Mouse (Mus musculus): ENCODE measurements around the gene Naa38.
A peak's percentile ranks its signal among the peaks of the same experiment; 100 is the strongest.

The Naa38 gene

DNA sequence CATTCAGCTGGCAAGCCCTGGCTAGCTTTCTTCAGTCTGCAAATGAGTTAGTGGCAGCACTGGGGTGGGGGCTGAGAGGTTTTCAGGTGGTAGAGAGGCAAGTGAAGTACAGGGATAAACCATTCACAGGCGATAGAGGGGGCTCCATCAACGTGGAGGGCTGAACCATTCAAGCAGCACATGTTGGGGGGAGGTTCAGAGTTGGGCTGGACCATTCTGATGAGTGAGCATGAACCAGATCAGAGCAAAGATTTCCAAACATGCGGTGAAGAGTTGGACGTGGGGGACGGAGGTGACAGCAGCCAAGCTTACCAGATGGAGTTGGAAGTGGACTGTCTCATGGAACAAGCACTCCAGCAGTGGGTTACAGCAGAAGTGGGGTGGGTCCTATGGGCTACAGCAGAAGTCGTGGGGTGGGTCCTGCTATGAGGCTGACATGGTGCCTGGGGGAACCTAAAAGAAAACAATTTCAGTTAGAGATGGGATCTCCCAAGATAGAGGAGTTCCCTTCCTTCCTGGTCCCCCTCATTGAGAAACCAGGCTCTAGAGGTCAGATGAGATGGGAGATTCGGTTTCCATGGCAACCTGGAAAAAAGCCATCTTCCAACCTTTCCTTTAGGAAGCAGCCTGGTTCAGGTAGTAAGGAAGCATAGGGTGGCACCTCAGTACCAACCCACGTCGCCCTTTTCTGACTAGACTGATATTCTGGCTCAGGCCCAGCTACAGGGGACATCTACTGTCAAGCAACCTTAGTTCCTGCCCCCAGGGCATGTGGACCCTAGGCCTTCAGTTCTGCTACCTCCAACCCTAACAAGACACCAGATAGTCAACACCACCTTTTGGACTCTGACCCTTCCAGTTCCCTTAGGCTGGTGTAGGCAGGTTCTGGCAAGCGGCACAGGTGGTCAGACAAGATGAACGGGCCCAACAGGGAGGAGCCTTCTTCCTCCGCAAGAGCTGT lies 18.2 kb downstream of the Naa38 start, which contains the start of gene Kdm6b:
Gene Kdm6b, minus strand, starts transcription at position 455 of the 961 bp plus-strand sequence.
- no peak for DNase-seq (ENCODE audit: extremely low read depth, low read depth)

GRCm38 (mm10) chr11:69414421-69415326 lies 19.4 kb downstream of the Naa38 start:
- DNase-seq (ENCODE audit: extremely low read depth, low read depth), result no peak

DNA sequence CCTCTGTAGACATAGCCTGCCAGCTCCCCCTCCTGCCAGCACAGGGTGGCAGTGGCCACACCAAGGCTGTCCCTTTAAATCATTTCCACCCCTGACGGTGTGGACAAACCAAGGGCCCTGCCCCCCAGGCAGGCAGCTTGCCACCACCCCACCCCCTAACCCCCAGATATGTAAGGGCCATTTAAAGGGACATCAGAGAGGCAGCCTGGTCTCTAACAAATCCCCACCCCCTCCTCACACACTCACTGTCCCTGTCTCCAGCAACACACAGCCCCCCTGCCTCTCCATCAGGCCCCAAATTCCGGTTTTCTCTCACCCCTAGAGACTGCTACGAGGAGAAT lies 20.0 kb downstream of the Naa38 start:
- no peak for DNase-seq (ENCODE audit: extremely low read depth, low read depth)

DNA sequence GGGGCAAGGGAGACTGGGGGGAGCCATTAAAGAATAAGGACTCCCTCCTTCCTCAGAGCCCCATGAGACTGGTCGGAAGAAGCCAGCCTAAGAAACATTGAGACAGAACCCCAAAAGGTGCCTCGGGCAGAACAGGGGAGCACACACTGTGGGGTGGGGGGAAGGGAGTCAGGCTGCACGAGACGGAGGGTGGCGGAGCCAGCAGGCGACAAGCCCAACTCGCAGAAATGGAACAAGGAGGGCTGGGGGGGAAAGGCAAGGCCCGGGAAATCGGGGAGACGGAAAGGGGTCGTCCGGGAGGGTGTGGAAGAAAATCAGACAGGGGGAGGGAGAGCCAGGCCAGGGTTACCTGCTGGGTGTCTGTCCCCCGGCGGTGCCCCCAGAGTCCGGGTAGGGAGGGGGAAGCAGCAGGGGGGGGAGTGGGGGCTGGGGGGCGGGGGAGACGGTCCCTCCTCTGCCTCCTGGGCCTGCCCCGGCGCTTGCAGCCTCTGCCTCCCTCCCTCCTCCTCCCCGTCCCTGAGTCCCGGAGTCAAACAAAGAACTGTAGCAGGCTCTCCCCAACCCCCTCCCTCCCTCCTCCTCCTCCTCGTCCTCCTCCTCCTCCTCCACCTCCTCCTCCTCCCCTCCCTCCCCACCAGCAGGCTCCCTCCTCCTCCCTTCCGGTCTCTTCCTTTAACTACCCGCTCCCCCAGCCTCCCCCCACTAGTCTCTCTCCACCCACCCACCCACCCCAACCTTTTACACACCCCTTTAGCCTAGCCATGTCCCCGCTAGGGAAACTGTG lies 20.6 kb downstream of the Naa38 start:
- DNase-seq (ENCODE audit: extremely low read depth, low read depth), result no peak

DNA sequence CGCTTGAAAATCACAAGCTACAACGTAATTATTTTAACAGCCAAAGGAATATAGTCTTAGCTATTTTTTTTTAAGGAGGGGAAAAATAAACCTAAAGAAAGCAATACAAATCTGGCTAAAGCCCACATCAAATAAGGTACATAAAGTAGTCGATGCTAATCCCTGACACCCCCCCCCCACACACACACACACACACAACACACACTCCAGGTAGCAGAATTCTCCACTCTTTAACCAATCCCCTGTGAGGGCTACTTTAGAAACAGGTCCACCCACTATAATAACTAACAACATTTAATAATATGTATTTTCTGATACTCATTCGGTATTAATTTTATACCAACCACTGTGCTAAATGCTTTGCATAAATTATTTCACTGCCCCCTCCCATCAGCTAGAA lies 21.2 kb downstream of the Naa38 start:
- DNase-seq (ENCODE audit: extremely low read depth, low read depth), result no peak

DNA sequence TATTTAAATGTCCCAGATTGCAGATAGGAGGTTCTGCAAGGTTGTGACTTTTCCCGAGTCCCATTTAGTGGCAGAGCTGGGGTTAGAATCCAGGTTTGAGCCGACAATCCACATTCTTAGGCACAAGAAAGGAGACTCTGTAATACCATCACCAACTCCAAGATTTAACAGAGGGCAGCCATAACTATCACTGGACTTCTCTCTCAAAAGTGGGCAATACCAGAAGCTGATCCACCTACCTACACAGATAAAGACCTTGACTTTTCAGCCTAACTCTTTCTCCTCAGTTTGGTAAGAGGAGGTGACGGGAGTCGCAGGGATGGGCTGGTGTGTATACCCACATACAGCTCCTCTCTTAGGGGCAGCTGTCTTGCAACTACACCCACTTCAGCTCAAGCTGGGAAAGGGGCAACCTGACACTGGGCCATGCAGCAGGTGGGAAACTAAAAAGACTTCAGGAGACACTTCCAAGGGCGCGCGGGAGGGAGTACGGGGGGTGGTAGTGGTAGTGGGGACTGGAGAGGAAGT lies 21.7 kb downstream of the Naa38 start:
- DNase-seq (ENCODE audit: extremely low read depth, low read depth), result no peak

GRCm38 (mm10) chr11:69417449-69418384 lies 22.4 kb downstream of the Naa38 start:
- DNase-seq (ENCODE audit: extremely low read depth, low read depth), result no peak

GRCm38 (mm10) chr11:69418481-69419442 lies 23.5 kb downstream of the Naa38 start:
- DNase-seq (ENCODE audit: extremely low read depth, low read depth), result peak; percentile 96

DNA sequence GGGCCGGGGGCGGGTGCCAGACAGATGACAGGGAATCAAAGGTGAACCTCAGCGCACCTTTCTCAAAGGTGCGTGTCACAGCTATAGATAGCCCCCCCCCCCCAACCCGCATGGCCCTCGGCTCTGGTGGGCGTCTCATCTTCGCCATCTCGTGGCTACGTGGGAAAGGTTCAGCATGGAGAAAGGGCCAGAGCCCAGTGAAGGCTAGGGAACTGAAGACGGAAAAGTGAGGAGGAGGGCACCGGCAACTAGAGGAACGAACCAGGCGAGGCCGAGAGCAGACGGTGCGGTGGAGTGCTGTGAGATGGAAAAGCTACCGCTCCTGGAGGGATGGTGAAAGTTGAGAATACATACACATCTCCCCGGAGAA lies 24.1 kb downstream of the Naa38 start:
- no peak for DNase-seq (ENCODE audit: extremely low read depth, low read depth)

DNA sequence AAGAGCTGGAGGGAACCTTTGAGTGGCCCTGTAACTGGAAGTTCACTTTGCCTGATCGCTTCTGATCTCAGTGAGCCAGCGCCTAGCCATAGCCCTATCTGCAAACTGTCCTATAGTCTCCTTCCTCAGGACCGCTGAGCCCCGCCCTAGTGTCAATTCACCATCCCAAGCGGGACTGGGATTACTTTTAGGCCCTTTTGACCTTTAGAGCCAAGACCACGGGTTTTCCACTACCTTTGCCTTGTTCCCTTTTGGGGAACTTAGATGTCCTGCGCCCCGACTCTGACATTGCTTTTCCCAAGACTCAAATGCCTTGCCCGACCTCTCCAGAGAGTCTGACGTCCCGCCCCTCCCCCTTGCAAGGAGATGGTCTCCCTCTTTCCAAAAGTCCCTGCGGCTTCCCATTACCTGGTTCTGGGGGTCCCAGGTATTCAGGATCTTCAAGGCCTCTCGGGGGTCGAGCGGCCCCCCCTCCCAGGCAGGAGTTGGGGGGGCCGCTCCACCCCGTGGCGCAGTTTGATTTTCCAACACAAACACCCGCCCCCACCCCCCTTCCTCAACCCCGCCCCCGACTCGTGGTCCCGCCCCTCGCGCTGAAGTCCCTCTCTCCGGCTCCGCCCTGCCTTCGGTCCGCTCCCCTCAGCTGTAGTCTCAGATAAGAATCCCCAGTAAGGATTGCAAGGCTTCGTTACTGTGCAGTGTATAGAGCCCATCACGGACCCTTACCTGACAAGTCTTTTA lies 24.7 kb downstream of the Naa38 start:
- DNase-seq (ENCODE audit: extremely low read depth, low read depth), result no peak

DNA sequence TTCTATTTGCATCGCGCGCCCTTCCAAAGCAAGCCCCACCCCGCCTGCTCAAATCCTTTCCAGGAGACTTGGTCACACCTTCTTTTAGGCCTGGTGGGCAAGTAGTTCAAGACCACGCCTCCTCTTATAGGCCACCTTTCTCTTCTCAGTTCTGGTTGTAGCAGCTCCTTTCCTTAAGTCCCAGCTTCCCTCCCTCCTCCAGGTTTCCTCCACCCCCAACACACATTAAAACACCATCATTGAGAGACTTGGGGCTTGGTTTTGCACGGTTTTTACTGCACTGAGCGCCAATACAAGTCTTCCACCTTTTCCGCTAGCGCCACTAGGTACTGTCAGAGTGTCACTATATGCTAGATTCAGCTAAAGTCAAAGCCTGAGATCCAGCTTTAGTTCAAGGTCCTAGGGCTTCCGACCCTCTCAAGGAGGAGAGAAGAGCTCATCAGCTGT lies 25.3 kb downstream of the Naa38 start:
- DNase-seq (ENCODE audit: extremely low read depth, low read depth), result no peak

DNA sequence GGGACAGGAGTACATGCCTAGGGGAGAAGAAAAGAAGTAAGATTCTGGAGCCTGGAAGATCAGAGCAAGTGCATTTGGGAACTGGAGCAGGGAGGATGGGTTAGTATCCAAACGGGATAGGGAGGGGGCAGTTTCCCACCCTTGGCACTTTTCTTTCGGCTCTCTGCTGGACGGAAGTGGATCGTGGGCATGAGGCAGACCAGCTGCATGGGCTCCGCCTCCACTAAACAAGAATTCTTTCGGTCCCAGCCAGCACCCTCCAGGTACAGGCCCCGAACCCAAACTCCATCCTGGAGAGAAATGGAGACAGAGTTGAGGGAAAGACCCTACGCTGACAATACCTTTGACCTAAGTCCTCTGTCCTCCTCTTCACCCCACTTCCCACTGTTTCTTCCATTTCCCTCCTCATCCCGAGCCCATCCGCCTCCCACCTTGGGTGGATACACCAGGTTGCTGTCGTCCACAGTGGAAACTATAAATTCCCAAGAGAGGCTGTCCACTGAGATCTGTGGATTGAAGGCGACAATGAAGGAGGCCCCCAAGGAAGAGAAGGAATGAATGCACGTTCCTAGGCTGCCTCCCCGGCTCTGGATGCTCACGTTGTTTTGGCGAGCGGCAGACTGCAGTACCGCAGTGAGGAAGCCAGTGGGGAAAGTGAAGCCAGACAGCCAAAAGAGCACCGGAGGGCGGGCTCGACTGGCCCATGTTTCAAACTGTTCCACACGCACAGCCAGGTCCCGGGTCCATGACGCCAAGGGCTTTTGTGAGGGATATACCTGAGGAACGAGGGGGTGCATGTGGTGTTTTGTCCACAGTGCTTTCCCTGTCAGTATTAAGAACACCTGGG lies 26.1 kb downstream of the Naa38 start:
- no peak for DNase-seq (ENCODE audit: extremely low read depth, low read depth)

DNA sequence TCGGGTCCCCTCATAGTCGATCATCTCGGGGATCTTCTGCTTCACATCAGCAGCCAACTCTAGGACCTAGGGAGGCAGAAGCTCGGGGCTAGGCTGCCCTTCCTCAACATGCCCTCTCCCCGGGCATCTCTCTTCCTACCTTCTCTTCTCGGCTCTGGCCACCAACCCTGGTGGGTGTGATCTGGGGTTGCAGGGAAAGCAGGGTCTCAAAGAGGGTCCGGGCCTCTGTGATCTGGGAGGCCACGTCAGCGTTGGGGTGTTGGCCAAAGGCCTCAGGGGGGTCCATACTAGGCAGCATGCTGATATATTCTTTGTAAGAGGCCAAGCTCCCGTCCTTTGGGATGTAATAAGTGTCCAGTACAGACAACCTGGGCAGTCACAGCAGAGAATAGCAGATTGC lies 27.6 kb downstream of the Naa38 start:
- DNase-seq (ENCODE audit: extremely low read depth, low read depth), result no peak

- no peak for DNase-seq (ENCODE audit: extremely low read depth, low read depth)
These were observed 28.6 kb downstream of the Naa38 start for GRCm38 (mm10) chr11:69423885-69424284.

DNA sequence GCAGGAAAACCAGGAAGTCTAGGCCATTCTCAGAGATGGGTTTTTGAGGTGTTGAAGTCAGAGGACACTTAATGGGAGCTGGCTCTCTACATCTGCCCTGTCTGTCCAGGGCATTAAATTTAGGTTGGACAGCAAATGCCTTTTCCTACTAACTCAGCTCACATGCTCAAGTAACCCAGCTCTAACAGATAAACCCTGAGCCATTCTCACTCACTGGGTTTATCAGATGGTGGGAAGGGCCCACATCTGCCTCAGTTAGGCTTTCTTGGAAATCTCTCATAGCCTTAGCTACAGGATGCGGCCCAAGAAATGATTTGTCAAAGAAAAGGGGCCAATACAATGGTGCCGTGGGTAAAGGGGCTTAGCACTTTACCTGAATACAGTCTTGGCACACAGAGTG lies 31.0 kb downstream of the Naa38 start:
- DNase-seq (ENCODE audit: extremely low read depth, low read depth), result no peak

DNA sequence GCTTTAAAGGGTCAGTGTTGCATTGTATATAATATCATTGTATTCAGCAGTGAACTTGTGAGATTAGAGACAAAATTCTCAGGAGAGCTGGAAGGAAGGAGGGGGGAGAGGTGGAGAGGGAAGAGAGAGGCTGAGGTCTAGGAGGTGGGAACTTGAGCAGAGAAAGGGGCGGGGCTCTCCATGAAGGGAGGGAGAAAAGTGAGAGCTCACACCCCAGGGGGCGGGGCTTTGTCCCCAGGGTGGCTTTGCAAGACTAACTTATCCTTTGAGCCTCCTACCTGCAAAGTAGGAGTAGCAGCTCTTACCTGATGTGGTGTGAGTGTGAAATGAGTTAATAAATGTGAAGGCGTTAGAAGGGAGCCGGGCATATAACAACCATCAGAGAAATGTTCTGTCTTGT lies 33.5 kb downstream of the Naa38 start:
- no peak for DNase-seq (ENCODE audit: extremely low read depth, low read depth)

- no peak for DNase-seq (ENCODE audit: extremely low read depth, low read depth)
These were observed 34.0 kb downstream of the Naa38 start for GRCm38 (mm10) chr11:69429313-69429712.

Data from MEL-GATA-1-ER (cell line).